Mouse (Mus musculus) E14TG2a.4 (cell line): ENCODE data around the gene Zbtb11.

ENCODE experiments used
- CTCF ChIP-seq: conservative IDR thresholded peaks from 2 replicates; pipeline ENCODE4 v1.5.1; 2014; ENCODE audit warnings: low read length
- NANOG ChIP-seq: IDR thresholded peaks from 2 replicates; pipeline ENCODE4 v1.6.1; 2014; ENCODE audit warnings: borderline replicate concordance, low read length, mixed read lengths
- POU5F1 ChIP-seq: IDR thresholded peaks from 2 replicates; pipeline ENCODE4 v1.6.1; 2014; ENCODE audit warnings: low read length, borderline replicate concordance

DNA sequence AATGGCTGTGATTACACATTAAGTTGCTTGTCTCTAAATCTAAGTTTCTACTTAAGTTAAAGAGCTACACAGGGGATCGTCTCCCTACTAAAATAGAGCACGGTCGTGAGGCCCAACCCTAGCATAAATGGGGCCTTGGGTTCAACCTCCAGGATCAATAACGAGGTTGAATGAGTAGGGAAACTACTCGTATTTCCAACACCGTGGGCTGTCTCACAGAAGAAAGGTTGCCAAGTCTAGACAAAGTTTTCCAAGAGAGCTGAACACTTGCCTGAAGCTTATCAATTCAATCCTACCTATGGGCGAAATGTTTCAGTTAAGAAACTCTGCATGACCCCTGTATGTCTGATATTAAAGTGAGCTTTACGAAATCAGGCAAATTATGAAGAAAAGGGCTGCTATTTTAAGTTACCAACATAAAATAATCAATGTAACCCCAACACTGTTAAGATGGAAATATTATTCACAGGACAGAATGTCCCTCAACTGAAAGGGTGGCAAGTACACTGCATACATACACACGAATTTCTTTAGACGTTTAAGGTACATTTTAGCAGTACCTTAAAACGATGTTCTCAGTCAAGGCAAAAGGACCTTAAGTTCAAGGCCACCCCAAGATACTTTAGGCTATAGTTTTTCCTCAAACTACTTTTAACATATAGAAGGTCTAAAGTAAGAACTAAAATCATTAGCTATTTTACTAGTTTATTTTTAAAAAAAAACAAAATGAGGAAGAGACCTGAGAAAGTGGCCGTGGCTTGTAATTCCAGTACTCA, 54.4 kb downstream of the Zbtb11 start:
- TF ChIP-seq CTCF (no peak), POU5F1 (no peak), NANOG (no peak)
